Mouse (Mus musculus) CH12.LX (cell line): Measurements from ENCODE around the gene Phldb1. TPM values are rescaled to one million over a fixed set of nuclear protein-coding genes. Genes with fewer than 3 reads are reported as not detected.
"Not testable (repeated sequence)": the region's sequence is repeated elsewhere in the genome, so short reads cannot be mapped to it uniquely, and the experiment has no call there.

ENCODE experiments used
- DNase-seq: peaks from one replicate; pipeline ENCODE4 v3.0.0-alpha.2; 2013; ENCODE audit errors: extremely low read depth
- H3K27ac ChIP-seq: 2 replicates; pipeline ENCODE4 v1.5.1; 2012; ENCODE audit warnings: low read depth, mild to moderate bottlenecking, control low read depth, moderate library complexity; ENCODE audit not compliant: insufficient read depth
- H3K27me3 ChIP-seq: replicated peaks from 2 replicates; pipeline ENCODE3; 2012; ENCODE audit warnings: inconsistent platforms
- H3K36me3 ChIP-seq, 2 experiments: replicated peaks in 1 of 2; 2 replicates each; pipeline versions ENCODE3 to v1.6.1; 2012; ENCODE audit warnings: inconsistent platforms in 1 of 2, low read length in 1 of 2, mild to moderate bottlenecking in 1 of 2, mixed read lengths in 1 of 2, moderate library complexity in 1 of 2; ENCODE audit not compliant: control insufficient read depth in 1 of 2, insufficient read depth in 1 of 2
- H3K4me1 ChIP-seq, 2 experiments: 2 replicates each; pipeline ENCODE4 v1.6.1; 2012; ENCODE audit warnings: inconsistent platforms in 1 of 2, moderate library complexity in 1 of 2; ENCODE audit not compliant: insufficient read depth in 2 of 2, control insufficient read depth in 1 of 2
- H3K4me2 ChIP-seq: 2 replicates; pipeline ENCODE4 v1.6.1; 2012; ENCODE audit warnings: low read depth, mild to moderate bottlenecking, control low read depth; ENCODE audit not compliant: poor library complexity, insufficient read depth, severe bottlenecking
- H3K4me3 ChIP-seq, 3 experiments: fragments of 150-350 bp in 1 of 3; sonication (generic) in 1 of 3; replicated peaks in 1 of 3; 2 replicates each; pipeline versions ENCODE3 to v1.5.1; 2011 to 2012; ENCODE audit warnings: low read depth in 2 of 3, low read length in 2 of 3, mild to moderate bottlenecking in 2 of 3, moderate library complexity in 2 of 3, control low read depth in 1 of 3, improper control_type of control experiment in 1 of 3, inconsistent platforms in 1 of 3, mixed read lengths in 1 of 3; ENCODE audit not compliant: poor library complexity in 1 of 3
- H3K79me2 ChIP-seq: replicated peaks from 2 replicates; pipeline ENCODE4 v1.6.1; 2012; ENCODE audit warnings: mild to moderate bottlenecking, moderate library complexity; ENCODE audit not compliant: control insufficient read depth, poor library complexity, insufficient read depth, severe bottlenecking; ENCODE audit errors: extremely low read depth
- H3K9ac ChIP-seq: 2 replicates; pipeline ENCODE4 v1.6.1; 2012; ENCODE audit warnings: low read depth, mild to moderate bottlenecking, control low read depth, moderate library complexity; ENCODE audit not compliant: insufficient read depth
- H3K9me3 ChIP-seq: replicated peaks from 2 replicates; pipeline ENCODE3; 2012; ENCODE audit warnings: low read length, inconsistent platforms, mixed read lengths
- BHLHE40 ChIP-seq: IDR thresholded peaks from 2 replicates; pipeline ENCODE4 v1.6.1; 2011; ENCODE audit warnings: mild to moderate bottlenecking, low read depth, low read length, improper control_type of control experiment
- CHD2 ChIP-seq: IDR thresholded peaks from 2 replicates; pipeline ENCODE4 v1.6.1; 2011; ENCODE audit warnings: low read length, improper control_type of control experiment
- CTCF ChIP-seq, 2 experiments: IDR thresholded peaks in 1 of 2; conservative IDR thresholded peaks in 1 of 2; 2 replicates each; pipeline ENCODE4 v1.5.1; 2011 to 2012; ENCODE audit warnings: low read depth in 2 of 2, low read length in 2 of 2, improper control_type of control experiment in 1 of 2, inconsistent platforms in 1 of 2, mild to moderate bottlenecking in 1 of 2, moderate library complexity in 1 of 2
- E2F4 ChIP-seq: IDR thresholded peaks from 2 replicates; pipeline ENCODE4 v1.6.1; 2011; ENCODE audit warnings: low read depth, low read length, improper control_type of control experiment; ENCODE audit not compliant: insufficient replicate concordance
- JUND ChIP-seq: conservative IDR thresholded peaks from 2 replicates; pipeline ENCODE4 v1.6.1; 2011; ENCODE audit warnings: low read depth, low read length, improper control_type of control experiment
- KAT2A ChIP-seq: IDR thresholded peaks from 2 replicates; pipeline ENCODE4 v1.6.1; 2012; ENCODE audit warnings: low read length, improper control_type of control experiment, inconsistent platforms; ENCODE audit not compliant: insufficient replicate concordance
- MEF2A ChIP-seq: IDR thresholded peaks from 2 replicates; pipeline ENCODE4 v1.6.1; 2014; ENCODE audit warnings: low read depth, mild to moderate bottlenecking, inconsistent platforms, low read length, improper control_type of control experiment, borderline replicate concordance
- MXI1 ChIP-seq: IDR thresholded peaks from 2 replicates; pipeline ENCODE4 v1.6.1; 2011; ENCODE audit warnings: mild to moderate bottlenecking, low read depth, low read length, improper control_type of control experiment
- MYC ChIP-seq: IDR thresholded peaks from 2 replicates; pipeline ENCODE4 v1.6.1; 2011; ENCODE audit warnings: low read depth, mild to moderate bottlenecking, improper control_type of control experiment, low read length
- NELFE ChIP-seq: IDR thresholded peaks from 2 replicates; pipeline ENCODE4 v1.6.1; 2011; ENCODE audit warnings: low read depth, low read length, improper control_type of control experiment
- POLR2AphosphoS2 ChIP-seq: IDR thresholded peaks from 2 replicates; pipeline ENCODE4 v1.6.1; 2011; ENCODE audit warnings: low read depth, low read length, improper control_type of control experiment
- RAD21 ChIP-seq: IDR thresholded peaks from 2 replicates; pipeline ENCODE4 v1.6.1; 2011; ENCODE audit warnings: low read depth, mild to moderate bottlenecking, low read length, improper control_type of control experiment, moderate library complexity
- SMC3 ChIP-seq: IDR thresholded peaks from 2 replicates; pipeline ENCODE4 v1.6.1; 2011; ENCODE audit warnings: low read depth, low read length, improper control_type of control experiment
- TBP ChIP-seq: conservative IDR thresholded peaks from 2 replicates; pipeline ENCODE4 v1.6.1; 2011; ENCODE audit warnings: low read depth, low read length, improper control_type of control experiment
- TCF12 ChIP-seq: IDR thresholded peaks from 2 replicates; pipeline ENCODE4 v1.6.1; 2014; ENCODE audit warnings: low read depth, mild to moderate bottlenecking, inconsistent platforms, low read length, improper control_type of control experiment
- UBTF ChIP-seq: IDR thresholded peaks from 2 replicates; pipeline ENCODE4 v1.6.1; 2012; ENCODE audit warnings: low read depth, mild to moderate bottlenecking, inconsistent platforms, low read length, improper control_type of control experiment, moderate library complexity
- USF1 ChIP-seq: IDR thresholded peaks from 2 replicates; pipeline ENCODE4 v1.6.1; 2014; ENCODE audit warnings: low read depth, mild to moderate bottlenecking, inconsistent platforms, low read length, improper control_type of control experiment
- USF2 ChIP-seq: conservative IDR thresholded peaks from 2 replicates; pipeline ENCODE4 v1.6.1; 2011; ENCODE audit warnings: low read depth, low read length, improper control_type of control experiment
- ZMIZ1 ChIP-seq: IDR thresholded peaks from 2 replicates; pipeline ENCODE4 v1.6.1; 2012; ENCODE audit warnings: low read depth, mild to moderate bottlenecking, inconsistent platforms, low read length, improper control_type of control experiment
- ZNF384 ChIP-seq: IDR thresholded peaks from 2 replicates; pipeline ENCODE4 v1.6.1; 2012; ENCODE audit warnings: low read depth, low read length, improper control_type of control experiment, inconsistent platforms
- dilution Hi-C: fragments of 300-500 bp; cut with MboI; formaldehyde crosslinking; loops from 2 replicates; pipeline ENCODE4 v1.14.3; 2020; ENCODE audit warnings: low sequenced_read_pairs; ENCODE audit not compliant: extremely low pct_unique_long_range_greater_than_20kb, extremely low pct_ligation_motif_present
- in situ Hi-C: fragments of 300-500 bp; cut with MboI; formaldehyde crosslinking; loops from 3 replicates; pipeline ENCODE4 v1.14.3; 2019; ENCODE audit warnings: low sequenced_read_pairs, low pct_ligation_motif_present, low pct_unique_long_range_greater_than_20kb, mixed read lengths
- polyA plus RNA-seq: library from polyadenylated mRNA; unstranded; fragments of >175 nt; gene quantifications from 2 replicates; pipeline ENCODE4 v1.2.1, GENCODE M21; 2012; ENCODE audit warnings: low read depth; ENCODE audit not compliant: insufficient read length
- total RNA-seq, 2 experiments: library from RNA; depleted of rRNA; stranded (reverse); fragments of 300-350 nt in 1 of 2; fragments of >200 nt in 1 of 2; gene quantifications; 2 replicates each; pipeline ENCODE4 v1.2.3; 2012 to 2014

The Phldb1 gene
- total and polyA plus RNA-seq, 3 experiments, result 7.9 to 15.1 (median 14.6) TPM

DNA sequence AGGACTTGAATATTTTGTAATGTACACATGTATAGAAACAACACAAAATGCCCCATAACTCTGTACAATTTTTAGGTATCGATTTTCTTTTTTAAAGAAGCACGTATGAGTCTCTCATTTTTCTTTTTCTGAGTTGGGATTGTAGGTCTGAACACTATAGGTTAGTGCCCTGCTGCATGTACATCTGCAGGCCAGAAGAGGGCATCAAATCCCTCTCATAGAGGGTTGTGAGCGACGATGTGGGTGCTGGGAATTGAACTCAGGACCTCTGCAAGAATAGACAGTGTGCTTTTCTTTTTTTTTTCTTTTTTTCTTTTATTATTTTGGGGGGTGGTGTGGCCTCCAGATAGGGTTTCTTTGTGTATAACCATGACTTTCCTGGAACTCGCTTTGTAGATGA, 36.4 kb upstream of the Phldb1 start:
- no peak overlapping the region for H3K9ac ChIP-seq
- peaks cover 19% of the 10 kb centered on the region for H3K79me2 ChIP-seq
- no peak for DNase-seq
- peaks cover 4 to 18% of the 10 kb centered on the region in 2 experiments for H3K36me3 ChIP-seq
- TF ChIP-seq CTCF (conservative IDR thresholded peaks at IDR 0.05 in 1 of 2, IDR thresholded peaks at IDR 0.05 in 1 of 2; ENCODE audit: low read depth in 2 of 2, low read length in 2 of 2), result peak in 1 of 2 experiments; percentile 14; a peak in 1 of 4 replicates
- TF ChIP-seq USF1, result no peak
- in situ Hi-C loops, result no loop called here
- H3K4me2 ChIP-seq, result no peak overlapping the region
- H3K9me3 ChIP-seq, result no peaks in the 10 kb centered on the region
- H3K27ac ChIP-seq, result 0 out of 2 replicates have a peak overlapping the region, but pooled peaks have one; percentile 36
- no peaks in the 10 kb centered on the region for H3K27me3 ChIP-seq
- H3K4me1 ChIP-seq, result peaks cover 3 to 30% of the 10 kb centered on the region in 2 experiments
- H3K4me3 ChIP-seq, result no peak overlapping the region
- dilution Hi-C loops, result no loop called here

GRCm38 (mm10) chr9:44768029-44768394, 33.0 kb upstream of the Phldb1 start:
- not testable (repeated sequence) for H3K9ac ChIP-seq

DNA sequence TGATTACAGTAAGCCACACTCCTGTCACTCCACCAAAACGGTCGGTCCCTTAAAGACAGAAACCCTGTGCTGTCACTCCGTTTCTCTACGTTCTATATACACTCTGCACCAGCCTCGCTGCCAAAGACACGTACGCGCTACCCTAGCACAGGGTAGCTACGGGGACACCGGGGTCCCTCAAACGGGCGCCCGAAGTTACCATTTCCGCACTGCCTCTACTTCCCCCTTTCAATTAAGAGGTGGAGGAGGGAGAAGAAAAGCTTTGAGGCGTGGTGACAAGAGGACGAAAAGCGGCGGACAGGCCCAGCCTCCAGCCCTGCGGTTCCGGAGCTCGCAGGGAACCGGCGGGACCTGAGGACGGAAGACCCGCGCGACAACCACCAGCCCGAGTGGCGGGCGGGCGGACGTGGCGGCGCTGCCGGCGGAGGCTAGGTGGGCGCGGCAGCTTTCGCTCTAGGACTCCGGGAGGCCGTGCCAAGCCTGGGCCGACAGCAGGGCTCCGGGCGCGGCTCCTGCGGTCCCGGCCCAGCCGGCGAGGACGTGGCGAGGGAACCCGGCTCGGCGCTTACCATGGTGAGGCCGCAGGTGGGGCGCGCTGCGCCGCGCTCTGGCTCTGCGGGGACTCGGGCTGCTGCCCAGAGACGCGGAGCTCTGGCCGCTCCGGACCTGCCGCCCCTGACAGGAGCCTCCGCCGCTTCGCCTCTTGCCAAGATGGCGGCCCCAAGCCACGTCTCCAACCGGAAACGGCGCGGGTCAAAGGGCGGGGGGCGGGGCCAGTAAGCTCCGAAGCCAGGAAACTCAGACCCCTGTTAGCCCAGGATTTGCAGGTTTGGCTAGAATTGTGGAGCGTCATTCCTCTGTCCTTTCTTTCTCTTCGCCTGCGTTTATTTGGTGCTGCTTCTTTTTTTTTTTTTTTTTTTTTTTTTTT, 32.4 kb upstream of the Phldb1 start, which contains the start of the genes Arcn1 and Ift46:
TSS of gene Arcn1 (minus strand) at position 745 of the 928 bp plus-strand sequence.
TSS of gene Ift46 (plus strand) at position 808 of the 928 bp plus-strand sequence.
- dilution Hi-C loops, result no loop called here
- peak; percentile 54; the same call in 1 of the 2 replicates for TF ChIP-seq TCF12
- TF ChIP-seq KAT2A, result peak; percentile 62; the same call in 1 of the 2 replicates
- TF ChIP-seq TBP, result 0 out of 2 replicates have a peak, but pooled peaks have one; percentile 60
- TF ChIP-seq UBTF, result peak; percentile 89; the same call in 1 of the 2 replicates
- TF ChIP-seq NELFE, result peak; percentile 78
- peak; percentile 63; the same call in 1 of the 2 replicates for TF ChIP-seq ZNF384
- TF ChIP-seq RAD21, result no peak
- TF ChIP-seq JUND, result no peak
- TF ChIP-seq BHLHE40, result no peak
- TF ChIP-seq E2F4, result no peak
- peak; percentile 49; the same call in 1 of the 2 replicates for TF ChIP-seq ZMIZ1
- TF ChIP-seq SMC3, result no peak
- TF ChIP-seq USF2, result no peak
- no peak for TF ChIP-seq POLR2AphosphoS2
- no peak for TF ChIP-seq MEF2A
- TF ChIP-seq MYC, result peak; percentile 74; the same call in 1 of the 2 replicates
- peak; percentile 63; the same call in 1 of the 2 replicates for TF ChIP-seq MXI1
- TF ChIP-seq CHD2, result peak; percentile 74

More at GRCm38 (mm10) chr9:44768029-44768394, 33.0 kb upstream of the Phldb1 start:
- Histone ChIP-seq H3K79me2 (peaks cover 43% of the 10 kb centered on the region), H3K4me1 (peaks cover 2 to 49% of the 10 kb centered on the region in 2 experiments; a peak in 3 of 4 replicates), H3K4me3 (peak overlapping the region in 2 of 3 experiments; percentile 15 to 40)
- H3K4me2 ChIP-seq, DNase-seq, in situ Hi-C loops, H3K9me3 ChIP-seq, dilution Hi-C loops, H3K27ac ChIP-seq, H3K27me3 ChIP-seq: not testable (repeated sequence)
- TF ChIP-seq CTCF (conservative IDR thresholded peaks at IDR 0.05 in 1 of 2, IDR thresholded peaks at IDR 0.05 in 1 of 2; ENCODE audit: low read depth in 2 of 2, low read length in 2 of 2) (peak in 1 of 2 experiments; percentile 15; a peak in 1 of 4 replicates), ZNF384 (peak; percentile 4; the same call in 1 of the 2 replicates), MYC (peak; percentile 50; the same call in 1 of the 2 replicates), TBP (0 out of 2 replicates have a peak, but pooled peaks have one; percentile 39)
- TF ChIP-seq, all 38 proteins: peak for 4; not testable (repeated sequence) for 34
- peaks cover 2 to 12% of the 10 kb centered on the region in 2 experiments for H3K36me3 ChIP-seq

More for the DNA sequence above, 32.4 kb upstream of the Phldb1 start, which contains the start of the genes Arcn1 and Ift46:
- Histone ChIP-seq H3K4me2 (peak within 1 kb of the TSS; percentile 69; the same call in 1 of the 2 replicates), H3K9ac (peak within 1 kb of the TSS; percentile 85), H3K4me3 (peak within 1 kb of the TSS; percentile 86 to 99 (median 98)), H3K4me1 (peaks cover 2 to 54% of the 10 kb centered on the region in 2 experiments; a peak in 3 of 4 replicates), H3K36me3 (peaks cover 2 to 15% of the 10 kb centered on the region in 2 experiments), H3K79me2 (peaks cover 49% of the 10 kb centered on the region), H3K9me3 (no peaks in the 10 kb centered on the region), H3K27me3 (no peaks in the 10 kb centered on the region), H3K27ac (peak within 1 kb of the TSS; percentile 52)
- in situ Hi-C loops, result no loop called here
- peak; percentile 87 for DNase-seq
